9 mouse cellular contexts compared by ENCODE assay signal in the genomic region with DNA sequence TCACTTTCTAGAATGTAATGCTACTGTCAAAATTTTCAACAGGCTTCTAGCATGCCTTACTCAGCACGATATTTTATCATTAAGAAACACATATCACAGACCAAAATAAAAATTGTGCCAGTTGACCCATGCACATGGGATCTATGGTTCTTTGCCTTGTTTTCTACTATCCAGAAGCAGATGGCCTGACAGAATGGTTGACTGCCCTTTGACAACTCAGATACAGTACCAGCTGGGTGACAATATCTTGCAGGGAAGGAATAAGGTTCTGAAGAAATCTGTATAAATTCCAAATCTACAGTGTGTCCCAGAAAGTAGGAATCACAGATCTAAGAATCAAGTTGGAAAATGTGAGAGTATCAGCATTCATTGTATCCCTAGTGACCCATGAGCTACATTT.
"Had no signal": no experiment of that assay in that cellular context is flagged by ENCODE, and none has a peak within 500 bp of the region (broad histone marks: within the 10 kb centered on the region; RNA-seq: fewer than 3 reads in every experiment).

No protein-coding gene starts in this region.

- DNase-seq: lung, adult 18-20 months; lung, embryonic 14.5 days; lung, postnatal 10 days; lung, postnatal 4 days; midbrain, embryonic 14.5 days; right cerebral cortex, postnatal 14 days; thymus, adult 2 months; thymus, postnatal 25 days; thymus, postnatal 4 days had no signal
